Mouse (Mus musculus) midbrain, embryonic 14.5 days (tissue): ENCODE measurements at regions not wholly inside any gene's neighbourhood (a gene's known extent, or its start where the extent isn't known, plus 50 kb on each side); places are given as distances from the start of the nearest gene placed in this dataset.
A peak's percentile ranks its signal among the peaks of the same experiment; 100 is the strongest.
"Not testable (repeated sequence)": the region's sequence is repeated elsewhere in the genome, so short reads cannot be mapped to it uniquely, and the experiment has no call there.

Experiments used
- ATAC-seq: fragments of 200-750 bp; cut with Nextera tagmentation; 2 replicates; pipeline ENCODE4 v1.8.0; 2017; ENCODE audit warnings: moderate number of reproducible peaks, moderate library complexity; ENCODE audit not compliant: low FRiP score, low TSS enrichment
- DNase-seq: peaks from one replicate; pipeline ENCODE4 v3.0.0-alpha.2; 2015
- H3K27ac ChIP-seq: fragments of 300-500 bp; sonication (generic); replicated peaks from 2 replicates; pipeline ENCODE4 v1.5.1; 2014; ENCODE audit warnings: mild to moderate bottlenecking, low read depth, low read length, moderate library complexity
- H3K27me3 ChIP-seq: fragments of 300-500 bp; sonication (generic); 2 replicates; pipeline ENCODE4 v1.6.1; 2014; ENCODE audit warnings: low read length, control low read depth, mixed read lengths; ENCODE audit not compliant: control insufficient read depth, insufficient read depth
- H3K36me3 ChIP-seq: fragments of 300-500 bp; sonication (generic); 2 replicates; pipeline ENCODE4 v1.6.1; 2014; ENCODE audit warnings: low read length, control low read depth; ENCODE audit not compliant: control insufficient read depth, insufficient read depth
- H3K4me1 ChIP-seq: fragments of 300-500 bp; sonication (generic); 2 replicates; pipeline ENCODE4 v1.6.1; 2014; ENCODE audit warnings: mild to moderate bottlenecking, antibody characterized with exemption, low read length, control low read depth; ENCODE audit not compliant: control insufficient read depth, insufficient read depth
- H3K4me2 ChIP-seq: fragments of 300-500 bp; sonication (generic); 2 replicates; pipeline ENCODE4 v1.6.1; 2014; ENCODE audit warnings: mild to moderate bottlenecking, low read length, moderate library complexity
- H3K4me3 ChIP-seq: fragments of 300-500 bp; sonication (generic); replicated peaks from 2 replicates; pipeline ENCODE4 v1.5.1; 2014; ENCODE audit warnings: low read depth, low read length
- H3K9ac ChIP-seq: fragments of 300-500 bp; sonication (generic); replicated peaks from 2 replicates; pipeline ENCODE4 v1.6.1; 2014; ENCODE audit warnings: mild to moderate bottlenecking, low read length, moderate library complexity
- H3K9me3 ChIP-seq: fragments of 300-500 bp; sonication (generic); 2 replicates; pipeline ENCODE4 v1.6.1; 2016; ENCODE audit warnings: low read length, control low read depth, mixed read lengths; ENCODE audit not compliant: control insufficient read depth
- WGBS: fragments of 180-500 bp; shearing (Covaris S2); extraction: QIAGEN DNeasy Blood & Tissue Kit; methylation state at CpG from one replicate; pipeline ENCODE4 v1.1.7; 2014; 5-methylcytosine and 5-hydroxymethylcytosine counted together

- Histone ChIP-seq H3K27me3 (no peaks in the 10 kb centered on the region), H3K4me3 (no peak overlapping the region), H3K36me3 (no peaks in the 10 kb centered on the region), H3K4me1 (peaks cover 3% of the 10 kb centered on the region; the same call in 1 of the 2 replicates), H3K9me3 (no peaks in the 10 kb centered on the region), H3K4me2 (no peak overlapping the region), H3K27ac (no peak overlapping the region), H3K9ac (no peak overlapping the region)
- no peak for DNase-seq
- ATAC-seq: no peak
- WGBS: 69% methylated on average over 8 of the region's 8 CpGs
Measured at GRCm38 (mm10) chr12:104614240-104614639, 137.5 kb downstream of the Dicer1 start.

GRCm38 (mm10) chr12:104609767-104610166 is 136.6 kb upstream of the Gsc start:
- Histone ChIP-seq H3K4me3 (no peak overlapping the region), H3K9me3 (no peaks in the 10 kb centered on the region), H3K9ac (no peak overlapping the region), H3K27ac (0 out of 2 replicates have a peak overlapping the region, but pooled peaks have one; percentile 50), H3K27me3 (no peaks in the 10 kb centered on the region), H3K4me2 (no peak overlapping the region), H3K4me1 (0 out of 2 replicates have a peak, but pooled peaks cover 3% of the 10 kb centered on the region), H3K36me3 (no peaks in the 10 kb centered on the region)
- ATAC-seq: no peak
- WGBS: 51% methylated on average over 19 of the region's 19 CpGs
- peak; percentile 45 for DNase-seq

- 81% methylated on average over 4 of the region's 4 CpGs for WGBS
- not testable (repeated sequence) for H3K27ac ChIP-seq, DNase-seq, ATAC-seq, H3K9ac ChIP-seq, H3K4me2 ChIP-seq, H3K27me3 ChIP-seq, H3K36me3 ChIP-seq, H3K4me3 ChIP-seq, H3K9me3 ChIP-seq, H3K4me1 ChIP-seq
Measured at GRCm38 (mm10) chr12:104608956-104609355, 135.8 kb upstream of the Gsc start.

- Histone ChIP-seq H3K27me3 (no peaks in the 10 kb centered on the region), H3K36me3 (no peaks in the 10 kb centered on the region), H3K9ac (no peak overlapping the region), H3K4me2 (no peak overlapping the region), H3K4me1 (0 out of 2 replicates have a peak, but pooled peaks cover 3% of the 10 kb centered on the region), H3K27ac (no peak overlapping the region), H3K4me3 (no peak overlapping the region), H3K9me3 (no peaks in the 10 kb centered on the region)
- ATAC-seq (no peak), DNase-seq (no peak)
- 91% methylated on average over 5 of the region's 5 CpGs for WGBS
Measured at GRCm38 (mm10) chr12:104607410-104607809, 134.3 kb upstream of the Gsc start.

GRCm38 (mm10) chr12:104605535-104606399 is 132.6 kb upstream of the Gsc start:
- H3K9ac ChIP-seq: no peak overlapping the region
- 75% methylated on average over 24 of the region's 24 CpGs for WGBS
- ATAC-seq (no peak), DNase-seq (no peak)
- no peaks in the 10 kb centered on the region for H3K36me3 ChIP-seq
- no peak overlapping the region for H3K4me3 ChIP-seq
- no peaks in the 10 kb centered on the region for H3K9me3 ChIP-seq
- no peak overlapping the region for H3K4me2 ChIP-seq
- H3K4me1 ChIP-seq: 0 out of 2 replicates have a peak, but pooled peaks cover 3% of the 10 kb centered on the region
- H3K27ac ChIP-seq: no peak overlapping the region
- no peaks in the 10 kb centered on the region for H3K27me3 ChIP-seq

GRCm38 (mm10) chr12:104598056-104598455 is 124.9 kb upstream of the Gsc start:
- H3K9me3 ChIP-seq: no peaks in the 10 kb centered on the region
- H3K4me2 ChIP-seq: no peak overlapping the region
- no peaks in the 10 kb centered on the region for H3K27me3 ChIP-seq
- peaks cover 8% of the 10 kb centered on the region for H3K4me1 ChIP-seq
- WGBS: 73% methylated on average over 2 of the region's 2 CpGs
- no peak for ATAC-seq
- no peak overlapping the region for H3K27ac ChIP-seq
- no peak overlapping the region for H3K9ac ChIP-seq
- no peaks in the 10 kb centered on the region for H3K36me3 ChIP-seq
- H3K4me3 ChIP-seq: no peak overlapping the region
- DNase-seq: no peak

- Histone ChIP-seq H3K27ac (0 out of 2 replicates have a peak overlapping the region, but pooled peaks have one; percentile 45), H3K4me1 (peaks cover 14% of the 10 kb centered on the region), H3K4me3 (no peak overlapping the region), H3K9ac (no peak overlapping the region), H3K4me2 (peak overlapping the region; percentile 34), H3K9me3 (no peaks in the 10 kb centered on the region), H3K36me3 (no peaks in the 10 kb centered on the region), H3K27me3 (no peaks in the 10 kb centered on the region)
- DNase-seq (peak; percentile 88), ATAC-seq (peak; percentile 88; the same call in 1 of the 2 replicates)
- WGBS: 17% methylated on average over 19 of the region's 19 CpGs
Measured at GRCm38 (mm10) chr12:104593526-104594155, 120.5 kb upstream of the Gsc start.

- Histone ChIP-seq H3K9ac (no peak overlapping the region), H3K36me3 (no peaks in the 10 kb centered on the region), H3K27me3 (no peaks in the 10 kb centered on the region), H3K9me3 (no peaks in the 10 kb centered on the region), H3K27ac (0 out of 2 replicates have a peak overlapping the region, but pooled peaks have one; percentile 45), H3K4me3 (no peak overlapping the region), H3K4me2 (peak overlapping the region; percentile 34), H3K4me1 (peaks cover 14% of the 10 kb centered on the region)
- peak; percentile 49 for ATAC-seq
- 26% methylated on average over 21 of the region's 21 CpGs for WGBS
- DNase-seq: no peak
Measured at GRCm38 (mm10) chr12:104592791-104593525, 119.8 kb upstream of the Gsc start.
